Mouse (Mus musculus) liver, postnatal 0 days (tissue): ENCODE measurements around the gene Tsnax. TPM values are rescaled to one million over a fixed set of nuclear protein-coding genes. Genes with fewer than 3 reads are reported as not detected.

Experiments used
- ATAC-seq: fragments of 200-750 bp; cut with Nextera tagmentation; 2 replicates; pipeline ENCODE4 v1.8.0; 2017; ENCODE audit warnings: mild to moderate bottlenecking, moderate library complexity
- DNase-seq: peaks from one replicate; pipeline ENCODE4 v3.0.0-alpha.2; 2016
- H3K27ac ChIP-seq: fragments of 300-500 bp; sonication (generic); 2 replicates; pipeline ENCODE4 v1.5.1; 2014; ENCODE audit warnings: antibody characterized with exemption, moderate library complexity, mild to moderate bottlenecking, low read depth
- H3K27me3 ChIP-seq: fragments of 300-500 bp; sonication (generic); 2 replicates; pipeline ENCODE4 v1.6.1; 2014; ENCODE audit warnings: low read length, control low read depth, mixed read lengths; ENCODE audit not compliant: insufficient read depth
- H3K36me3 ChIP-seq: fragments of 300-500 bp; sonication (generic); replicated peaks from 2 replicates; pipeline ENCODE4 v1.6.1; 2014; ENCODE audit warnings: mild to moderate bottlenecking, control low read depth, low read length, moderate library complexity, mixed read lengths; ENCODE audit not compliant: insufficient read depth
- H3K4me1 ChIP-seq: fragments of 300-500 bp; sonication (generic); 2 replicates; pipeline ENCODE4 v1.6.1; 2014; ENCODE audit warnings: antibody characterized with exemption, mild to moderate bottlenecking, control low read depth; ENCODE audit not compliant: insufficient read depth
- H3K4me2 ChIP-seq: fragments of 300-500 bp; sonication (generic); 2 replicates; pipeline ENCODE4 v1.6.1; 2014; ENCODE audit warnings: low read depth, mild to moderate bottlenecking, low read length, moderate library complexity, mixed read lengths
- H3K4me3 ChIP-seq: fragments of 300-500 bp; sonication (generic); 2 replicates; pipeline ENCODE4 v1.5.1; 2014; ENCODE audit warnings: low read depth, low read length
- H3K9ac ChIP-seq: fragments of 300-500 bp; sonication (generic); replicated peaks from 2 replicates; pipeline ENCODE4 v1.6.1; 2014; ENCODE audit warnings: mild to moderate bottlenecking, moderate library complexity
- H3K9me3 ChIP-seq: fragments of 300-500 bp; sonication (generic); 2 replicates; pipeline ENCODE4 v1.6.1; 2016; ENCODE audit warnings: mild to moderate bottlenecking, control low read depth, low read length, mixed read lengths
- CTCF ChIP-seq: sonication (generic); IDR thresholded peaks from 2 replicates; pipeline ENCODE4 v1.5.1; 2016; ENCODE audit warnings: antibody characterized with exemption, low read depth
- EP300 ChIP-seq: IDR thresholded peaks from 2 replicates; pipeline ENCODE4 v1.6.1; 2016; ENCODE audit warnings: antibody characterized with exemption, low read depth, mild to moderate bottlenecking
- WGBS: fragments of 180-500 bp; shearing (Covaris S2); extraction: QIAGEN DNeasy Blood & Tissue Kit; methylation state at CpG from one replicate; pipeline ENCODE4 v1.1.7; 2014; ENCODE audit not compliant: insufficient replicate concordance; 5-methylcytosine and 5-hydroxymethylcytosine counted together
- polyA plus RNA-seq: library from polyadenylated mRNA; unstranded; fragments of >200 nt; fragmentation: Nextera tagmentation; extraction: Ambion mirVana; gene quantifications from 2 replicates; pipeline ENCODE4 v1.2.1, GENCODE M21; 2015

Gene Tsnax
- polyA plus RNA-seq = 28.2 and 29.5 TPM in 2 replicates

- H3K27me3 ChIP-seq = no peaks in the 10 kb centered on the region
- peak; percentile 92 for DNase-seq
- peaks cover 2% of the 10 kb centered on the region; the same call in 1 of the 2 replicates for H3K4me1 ChIP-seq
- peak within 1 kb of the TSS; percentile 74 for H3K27ac ChIP-seq
- peak within 1 kb of the TSS; percentile 83 for H3K9ac ChIP-seq
- H3K9me3 ChIP-seq = no peaks in the 10 kb centered on the region
- peaks cover 13% of the 10 kb centered on the region; the same call in 1 of the 2 replicates for H3K36me3 ChIP-seq
- 3% methylated on average over 76 of the region's 84 CpGs for WGBS
- TF ChIP-seq EP300 = no peak
- TF ChIP-seq CTCF = 0 out of 2 replicates have a peak, but pooled peaks have one; percentile 2
- peak within 1 kb of the TSS; percentile 82 for H3K4me3 ChIP-seq
- peak; percentile 99 for ATAC-seq
- peak within 1 kb of the TSS; percentile 90 for H3K4me2 ChIP-seq
These were observed at the start of gene Tsnax for GRCm38 (mm10) chr8:125012695-125013627. Gene Tsnax (plus strand): TSS chr8:125012997.

GRCm38 (mm10) chr8:124963246-124963645, 49.6 kb upstream of the Tsnax start:
- ATAC-seq (0 out of 2 replicates have a peak, but pooled peaks have one; percentile 41), DNase-seq (no peak)
- no peaks in the 10 kb centered on the region for H3K27me3 ChIP-seq
- no peak overlapping the region for H3K9ac ChIP-seq
- H3K4me1 ChIP-seq = peaks cover 5% of the 10 kb centered on the region; the same call in 1 of the 2 replicates
- no peak overlapping the region for H3K27ac ChIP-seq
- TF ChIP-seq EP300 (no peak), CTCF (no peak)
- H3K36me3 ChIP-seq = no peaks in the 10 kb centered on the region
- WGBS = 66% methylated on average over 5 of the region's 5 CpGs
- H3K4me2 ChIP-seq = no peak overlapping the region
- H3K9me3 ChIP-seq = no peaks in the 10 kb centered on the region
- H3K4me3 ChIP-seq = no peak overlapping the region

GRCm38 (mm10) chr8:124964966-124965365, 47.8 kb upstream of the Tsnax start:
- H3K9ac ChIP-seq = no peak overlapping the region
- TF ChIP-seq EP300 (no peak), CTCF (no peak)
- H3K4me2 ChIP-seq = no peak overlapping the region
- no peaks in the 10 kb centered on the region for H3K27me3 ChIP-seq
- DNase-seq (no peak), ATAC-seq (no peak)
- peaks cover 10% of the 10 kb centered on the region for H3K4me1 ChIP-seq
- H3K36me3 ChIP-seq = no peaks in the 10 kb centered on the region
- H3K9me3 ChIP-seq = no peaks in the 10 kb centered on the region
- no peak overlapping the region for H3K27ac ChIP-seq
- H3K4me3 ChIP-seq = no peak overlapping the region
- 84% methylated on average over 8 of the region's 8 CpGs for WGBS

GRCm38 (mm10) chr8:124970312-124970933, 42.4 kb upstream of the Tsnax start:
- H3K36me3 ChIP-seq = no peaks in the 10 kb centered on the region
- no peak overlapping the region for H3K9ac ChIP-seq
- ATAC-seq = no peak
- no peak for TF ChIP-seq CTCF
- no peak for TF ChIP-seq EP300
- no peak for DNase-seq
- WGBS = 69% methylated on average over 6 of the region's 6 CpGs
- H3K9me3 ChIP-seq = no peaks in the 10 kb centered on the region
- H3K4me3 ChIP-seq = no peak overlapping the region
- H3K4me2 ChIP-seq = no peak overlapping the region
- no peak overlapping the region for H3K27ac ChIP-seq
- H3K27me3 ChIP-seq = no peaks in the 10 kb centered on the region
- H3K4me1 ChIP-seq = peaks cover 12% of the 10 kb centered on the region; the same call in 1 of the 2 replicates

- 65% methylated on average over 8 of the region's 8 CpGs for WGBS
These were observed 39.6 kb upstream of the Tsnax start for GRCm38 (mm10) chr8:124973221-124973620.

GRCm38 (mm10) chr8:124974254-124974653, 38.5 kb upstream of the Tsnax start:
- Histone ChIP-seq H3K9me3 (no peaks in the 10 kb centered on the region), H3K4me2 (no peak overlapping the region), H3K27ac (no peak overlapping the region), H3K27me3 (no peaks in the 10 kb centered on the region), H3K9ac (no peak overlapping the region), H3K36me3 (no peaks in the 10 kb centered on the region), H3K4me3 (no peak overlapping the region), H3K4me1 (peaks cover 11% of the 10 kb centered on the region; the same call in 1 of the 2 replicates)
- DNase-seq = no peak
- WGBS = 37% methylated on average over 4 of the region's 4 CpGs
- TF ChIP-seq CTCF = no peak
- no peak for TF ChIP-seq EP300
- no peak for ATAC-seq

More at GRCm38 (mm10) chr8:124973221-124973620, 39.6 kb upstream of the Tsnax start:
- no peak overlapping the region for H3K4me3 ChIP-seq
- no peaks in the 10 kb centered on the region for H3K9me3 ChIP-seq
- ATAC-seq (peak; percentile 48; the same call in 1 of the 2 replicates), DNase-seq (no peak)
- no peaks in the 10 kb centered on the region for H3K36me3 ChIP-seq
- no peaks in the 10 kb centered on the region for H3K27me3 ChIP-seq
- no peak overlapping the region for H3K27ac ChIP-seq
- H3K9ac ChIP-seq = no peak overlapping the region
- H3K4me1 ChIP-seq = peaks cover 12% of the 10 kb centered on the region; the same call in 1 of the 2 replicates
- TF ChIP-seq CTCF (no peak), EP300 (no peak)
- H3K4me2 ChIP-seq = no peak overlapping the region
